Mouse (Mus musculus): Measurements from ENCODE around the gene Peak1.
A peak's percentile ranks its signal among the peaks of the same experiment; 100 is the strongest.

The Peak1 gene

GRCm38 (mm10) chr9:56415935-56416607 is 1.8 kb downstream of the Peak1 start:
- no peak for DNase-seq (ENCODE audit: low read depth, low spot score)

GRCm38 (mm10) chr9:56415393-56415792 is 2.5 kb downstream of the Peak1 start:
- no peak for DNase-seq (ENCODE audit: low read depth, low spot score)

GRCm38 (mm10) chr9:56414322-56414721 is 3.5 kb downstream of the Peak1 start:
- peak; percentile 46 for DNase-seq (ENCODE audit: low read depth, low spot score)

GRCm38 (mm10) chr9:56412716-56413115 is 5.2 kb downstream of the Peak1 start:
- DNase-seq (ENCODE audit: low read depth, low spot score) = no peak

- no peak for DNase-seq (ENCODE audit: low read depth, low spot score)
Observed at GRCm38 (mm10) chr9:56409928-56410327, 7.9 kb downstream of the Peak1 start.

- no peak for DNase-seq (ENCODE audit: low read depth, low spot score)
Observed at GRCm38 (mm10) chr9:56404619-56405018, 13.2 kb downstream of the Peak1 start.

- DNase-seq (ENCODE audit: low read depth, low spot score) = no peak
Observed at GRCm38 (mm10) chr9:56396306-56396705, 21.6 kb downstream of the Peak1 start.

- no peak for DNase-seq (ENCODE audit: low read depth, low spot score)
Observed at GRCm38 (mm10) chr9:56392857-56393256, 25.0 kb downstream of the Peak1 start.

GRCm38 (mm10) chr9:56382786-56383185 is 35.1 kb downstream of the Peak1 start:
- DNase-seq (ENCODE audit: low read depth, low spot score) = no peak

GRCm38 (mm10) chr9:56374401-56374800 is 43.5 kb downstream of the Peak1 start:
- DNase-seq (ENCODE audit: low read depth, low spot score) = no peak

- DNase-seq (ENCODE audit: low read depth, low spot score) = no peak
Observed at GRCm38 (mm10) chr9:56370710-56371109, 47.2 kb downstream of the Peak1 start.

GRCm38 (mm10) chr9:56368814-56369213 is 49.1 kb downstream of the Peak1 start:
- DNase-seq (ENCODE audit: low read depth, low spot score) = peak; percentile 53

- no peak for DNase-seq (ENCODE audit: low read depth, low spot score)
Observed at GRCm38 (mm10) chr9:56363306-56363705, 54.6 kb downstream of the Peak1 start.

- no peak for DNase-seq (ENCODE audit: low read depth, low spot score)
Observed at GRCm38 (mm10) chr9:56359261-56359660, 58.6 kb downstream of the Peak1 start.

GRCm38 (mm10) chr9:56355186-56355585 is 62.7 kb downstream of the Peak1 start:
- DNase-seq (ENCODE audit: low read depth, low spot score) = no peak

GRCm38 (mm10) chr9:56346321-56346720 is 71.5 kb downstream of the Peak1 start:
- DNase-seq (ENCODE audit: low read depth, low spot score) = no peak

- DNase-seq (ENCODE audit: low read depth, low spot score) = no peak
Observed at GRCm38 (mm10) chr9:56339426-56340195, 78.3 kb downstream of the Peak1 start.

- no peak for DNase-seq (ENCODE audit: low read depth, low spot score)
Observed at GRCm38 (mm10) chr9:56334363-56334762, 83.5 kb downstream of the Peak1 start.

- DNase-seq (ENCODE audit: low read depth, low spot score) = no peak
Observed at GRCm38 (mm10) chr9:56332774-56333173, 85.1 kb downstream of the Peak1 start.

- DNase-seq (ENCODE audit: low read depth, low spot score) = no peak
Observed at GRCm38 (mm10) chr9:56326511-56327005, 91.3 kb downstream of the Peak1 start.

- DNase-seq (ENCODE audit: low read depth, low spot score) = no peak
Observed at GRCm38 (mm10) chr9:56325725-56326124, 92.1 kb downstream of the Peak1 start.

- DNase-seq (ENCODE audit: low read depth, low spot score) = peak; percentile 7
Observed at GRCm38 (mm10) chr9:56324576-56325355, 93.1 kb downstream of the Peak1 start.

All from R1 (cell line).